Mouse (Mus musculus): ENCODE results near the gene Tbc1d22a. TPM values are rescaled to one million over a fixed set of nuclear protein-coding genes. Genes with fewer than 3 reads are reported as not detected.
"Not testable (repeated sequence)": the region's sequence is repeated elsewhere in the genome, so short reads cannot be mapped to it uniquely, and the experiment has no call there.

Gene Tbc1d22a
- polyA plus RNA-seq, 1 experiment from 2014 or later = 8.1 TPM

DNA sequence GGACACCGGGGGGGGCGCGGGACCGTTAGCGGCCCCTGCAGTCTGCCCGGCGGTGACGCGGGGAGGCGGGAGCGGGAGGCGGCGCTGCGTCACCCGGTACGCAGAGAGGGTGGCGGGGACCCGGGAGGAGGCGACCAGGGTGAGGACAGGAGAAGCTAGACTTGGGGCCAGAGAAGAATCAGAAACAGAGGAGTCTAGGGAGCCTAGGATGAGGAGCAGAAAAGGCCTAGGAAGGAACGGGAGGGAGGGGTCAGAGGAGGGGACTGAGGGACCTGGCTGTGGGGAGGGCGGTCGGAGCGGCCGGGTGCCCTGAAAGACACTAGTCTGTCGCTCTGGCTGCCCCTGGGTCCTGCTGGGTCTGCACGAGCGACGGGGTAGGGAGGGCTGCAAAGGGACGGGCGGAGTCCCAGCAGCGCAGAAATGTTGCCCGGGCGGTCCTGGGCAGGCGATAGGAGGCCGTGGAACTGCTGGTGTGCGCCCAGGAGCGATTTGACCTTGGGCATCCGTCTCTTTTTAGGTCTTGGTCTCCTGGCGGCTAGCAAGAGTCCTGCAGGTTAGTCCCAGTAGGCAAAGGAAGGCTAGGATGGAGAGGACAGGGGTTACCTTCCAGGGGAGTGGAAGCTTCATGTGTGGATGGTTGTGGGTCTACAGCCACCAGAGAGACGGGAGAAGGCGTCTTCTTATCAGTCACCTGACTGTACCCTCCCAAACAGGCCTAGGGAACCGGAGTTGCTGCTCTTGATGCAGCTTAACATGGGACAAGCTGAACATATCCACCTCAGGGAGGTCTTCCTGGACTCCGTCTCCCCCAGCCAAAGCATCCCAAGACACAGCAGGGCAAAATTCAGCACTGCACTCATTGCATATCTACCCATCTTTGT lies 28.3 kb upstream of the Tbc1d22a start, which contains the start of gene Cerk:
TSS of gene Cerk (minus strand) at position 453 of the 881 bp plus-strand sequence.
- H3K4me1 ChIP-seq (ENCODE audit: control insufficient read depth, insufficient read depth, low read length) = peaks cover 15% of the 10 kb centered on the region
- DNase-seq (ENCODE audit: low spot score, missing footprints) = peak; percentile 98
- H3K9me3 ChIP-seq (ENCODE audit: control insufficient read depth, low read length) = no peaks in the 10 kb centered on the region
- H3K4me3 ChIP-seq (ENCODE audit: low read depth, low read length) = peak within 1 kb of the TSS; percentile 82
- peak; percentile 64 for ATAC-seq (ENCODE audit: low FRiP score)
- 3% methylated on average over 43 of the region's 43 CpGs for WGBS
- peak within 1 kb of the TSS; percentile 97 for H3K9ac ChIP-seq (ENCODE audit: low read length)
- H3K36me3 ChIP-seq (ENCODE audit: control insufficient read depth, insufficient read depth, low read length) = no peaks in the 10 kb centered on the region
- peak within 1 kb of the TSS; percentile 57 for H3K27ac ChIP-seq (ENCODE audit: low read depth, low read length)
- 0 out of 2 replicates have a peak, but pooled peaks cover 2% of the 10 kb centered on the region for H3K27me3 ChIP-seq (ENCODE audit: control insufficient read depth, insufficient read depth, low read length)
- H3K4me2 ChIP-seq = peak within 1 kb of the TSS; percentile 66

DNA sequence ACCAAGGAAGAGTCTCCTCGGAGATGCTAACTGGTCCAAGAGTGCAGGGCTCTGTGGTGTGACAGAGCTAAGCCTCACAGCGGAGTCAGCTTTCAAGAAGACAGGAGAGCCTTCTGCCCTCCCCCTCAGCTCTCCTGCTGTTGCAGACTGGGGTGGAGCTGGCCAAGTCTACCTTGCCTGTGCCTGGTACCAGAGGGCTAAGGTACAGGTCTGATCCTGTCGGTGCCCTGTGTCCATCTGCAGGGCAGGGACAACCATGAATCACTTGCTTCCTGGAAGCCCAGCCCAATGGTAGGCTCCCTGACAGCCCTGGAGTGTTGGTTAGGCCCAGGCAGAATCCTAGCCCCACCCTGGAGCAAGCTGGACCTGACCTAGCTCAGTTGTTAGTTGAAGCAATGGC lies 27.6 kb upstream of the Tbc1d22a start:
- no peak overlapping the region for H3K27ac ChIP-seq (ENCODE audit: low read depth, low read length)
- no peaks in the 10 kb centered on the region for H3K36me3 ChIP-seq (ENCODE audit: control insufficient read depth, insufficient read depth, low read length)
- no peak overlapping the region for H3K4me3 ChIP-seq (ENCODE audit: low read depth, low read length)
- no peak overlapping the region for H3K4me2 ChIP-seq
- DNase-seq (ENCODE audit: low spot score, missing footprints) (no peak), ATAC-seq (ENCODE audit: low FRiP score) (no peak)
- no peaks in the 10 kb centered on the region for H3K9me3 ChIP-seq (ENCODE audit: control insufficient read depth, low read length)
- H3K9ac ChIP-seq (ENCODE audit: low read length) = no peak overlapping the region
- H3K4me1 ChIP-seq (ENCODE audit: control insufficient read depth, insufficient read depth, low read length) = peaks cover 15% of the 10 kb centered on the region
- 42% methylated on average over 3 of the region's 3 CpGs for WGBS
- H3K27me3 ChIP-seq (ENCODE audit: control insufficient read depth, insufficient read depth, low read length) = 0 out of 2 replicates have a peak, but pooled peaks cover 2% of the 10 kb centered on the region

DNA sequence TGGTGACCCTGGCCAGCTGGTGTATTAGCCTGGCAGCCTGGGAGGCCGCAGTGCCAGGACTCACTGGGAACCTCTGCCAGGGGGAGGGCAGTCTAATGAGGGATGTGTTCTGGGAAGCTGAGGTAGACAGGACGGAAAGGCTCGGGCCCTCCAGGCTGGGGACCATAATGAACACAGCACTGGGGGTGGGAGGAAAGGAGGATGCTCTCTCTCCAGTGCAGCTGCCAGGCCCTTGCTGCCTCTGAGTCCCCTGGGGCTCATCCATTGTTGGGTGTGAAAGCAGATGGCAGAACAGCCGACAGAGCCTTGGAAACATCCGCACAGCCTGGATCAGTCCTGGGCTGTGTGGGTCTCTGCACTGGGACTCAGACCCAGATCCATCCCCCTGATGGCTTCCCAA lies 26.1 kb upstream of the Tbc1d22a start:
- no peak overlapping the region for H3K9ac ChIP-seq (ENCODE audit: low read length)
- H3K9me3 ChIP-seq (ENCODE audit: control insufficient read depth, low read length) = no peaks in the 10 kb centered on the region
- H3K4me3 ChIP-seq (ENCODE audit: low read depth, low read length) = no peak overlapping the region
- H3K27me3 ChIP-seq (ENCODE audit: control insufficient read depth, insufficient read depth, low read length) = 0 out of 2 replicates have a peak, but pooled peaks cover 2% of the 10 kb centered on the region
- ATAC-seq (ENCODE audit: low FRiP score) (peak; percentile 36; the same call in 1 of the 2 replicates), DNase-seq (ENCODE audit: low spot score, missing footprints) (no peak)
- no peak overlapping the region for H3K27ac ChIP-seq (ENCODE audit: low read depth, low read length)
- no peaks in the 10 kb centered on the region for H3K36me3 ChIP-seq (ENCODE audit: control insufficient read depth, insufficient read depth, low read length)
- H3K4me2 ChIP-seq = no peak overlapping the region
- 31% methylated on average over 5 of the region's 5 CpGs for WGBS
- peaks cover 15% of the 10 kb centered on the region for H3K4me1 ChIP-seq (ENCODE audit: control insufficient read depth, insufficient read depth, low read length)

DNA sequence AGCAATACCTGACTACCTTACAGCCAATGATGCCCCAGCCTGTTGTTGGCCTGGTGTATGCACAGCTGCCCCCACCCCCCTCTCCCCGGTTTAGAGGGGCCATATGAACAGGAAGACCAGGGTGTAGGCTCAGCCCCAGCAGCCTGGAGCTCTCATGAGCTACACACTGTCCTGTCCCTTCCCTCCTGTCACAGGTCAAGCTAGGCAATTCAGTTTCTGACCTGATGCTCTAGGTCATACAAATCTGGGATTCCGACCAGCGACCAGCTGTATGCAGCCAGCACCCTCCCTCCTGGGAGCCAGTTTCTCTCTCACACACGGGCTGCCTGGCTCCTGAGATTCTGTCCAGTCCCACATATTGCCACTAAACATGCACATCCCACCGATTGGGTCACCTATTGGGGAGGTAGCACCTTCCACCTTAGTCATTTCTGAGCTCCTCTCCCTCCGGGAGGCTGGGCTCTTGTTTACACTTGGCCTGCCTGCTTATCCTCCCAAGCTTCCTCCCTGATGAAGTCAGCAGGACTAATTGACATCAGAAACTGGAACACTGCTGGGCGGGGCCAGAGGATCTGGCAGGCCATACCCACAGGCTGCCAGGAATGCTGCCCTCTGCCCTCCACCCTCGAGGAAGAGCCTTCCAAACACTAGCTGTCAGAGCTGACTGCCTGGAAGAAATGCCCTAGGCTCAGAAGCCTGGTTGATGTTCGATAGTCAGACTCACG lies 25.4 kb upstream of the Tbc1d22a start:
- Histone ChIP-seq H3K4me1 (ENCODE audit: control insufficient read depth, insufficient read depth, low read length) (peaks cover 15% of the 10 kb centered on the region), H3K9me3 (ENCODE audit: control insufficient read depth, low read length) (no peaks in the 10 kb centered on the region), H3K4me3 (ENCODE audit: low read depth, low read length) (no peak overlapping the region), H3K27me3 (ENCODE audit: control insufficient read depth, insufficient read depth, low read length) (0 out of 2 replicates have a peak, but pooled peaks cover 2% of the 10 kb centered on the region), H3K36me3 (ENCODE audit: control insufficient read depth, insufficient read depth, low read length) (no peaks in the 10 kb centered on the region), H3K27ac (ENCODE audit: low read depth, low read length) (no peak overlapping the region), H3K4me2 (no peak overlapping the region), H3K9ac (ENCODE audit: low read length) (no peak overlapping the region)
- DNase-seq (ENCODE audit: low spot score, missing footprints) (no peak), ATAC-seq (ENCODE audit: low FRiP score) (no peak)
- 46% methylated on average over 10 of the region's 10 CpGs for WGBS

- ATAC-seq (ENCODE audit: low FRiP score) (no peak), DNase-seq (ENCODE audit: low spot score, missing footprints) (no peak)
- H3K4me1 ChIP-seq (ENCODE audit: control insufficient read depth, insufficient read depth, low read length) = peaks cover 8% of the 10 kb centered on the region; the same call in 1 of the 2 replicates
- H3K9ac ChIP-seq (ENCODE audit: low read length) = no peak overlapping the region
- no peaks in the 10 kb centered on the region for H3K9me3 ChIP-seq (ENCODE audit: control insufficient read depth, low read length)
- no peak overlapping the region for H3K4me3 ChIP-seq (ENCODE audit: low read depth, low read length)
- 0 out of 2 replicates have a peak, but pooled peaks cover 2% of the 10 kb centered on the region for H3K27me3 ChIP-seq (ENCODE audit: control insufficient read depth, insufficient read depth, low read length)
- no peak overlapping the region for H3K4me2 ChIP-seq
- WGBS = 81% methylated on average over 3 of the region's 3 CpGs
- no peak overlapping the region for H3K27ac ChIP-seq (ENCODE audit: low read depth, low read length)
- no peaks in the 10 kb centered on the region for H3K36me3 ChIP-seq (ENCODE audit: control insufficient read depth, insufficient read depth, low read length)
These were observed 23.9 kb upstream of the Tbc1d22a start for GRCm38 (mm10) chr15:86190387-86190786.

GRCm38 (mm10) chr15:86191505-86191904 lies 22.8 kb upstream of the Tbc1d22a start:
- 66% methylated on average over 1 of the region's 1 CpGs for WGBS
- no peak overlapping the region for H3K4me3 ChIP-seq (ENCODE audit: low read depth, low read length)
- H3K9me3 ChIP-seq (ENCODE audit: control insufficient read depth, low read length) = no peaks in the 10 kb centered on the region
- H3K36me3 ChIP-seq (ENCODE audit: control insufficient read depth, insufficient read depth, low read length) = no peaks in the 10 kb centered on the region
- no peak overlapping the region for H3K9ac ChIP-seq (ENCODE audit: low read length)
- no peak overlapping the region for H3K27ac ChIP-seq (ENCODE audit: low read depth, low read length)
- DNase-seq (ENCODE audit: low spot score, missing footprints) (no peak), ATAC-seq (ENCODE audit: low FRiP score) (no peak)
- H3K27me3 ChIP-seq (ENCODE audit: control insufficient read depth, insufficient read depth, low read length) = no peaks in the 10 kb centered on the region
- H3K4me1 ChIP-seq (ENCODE audit: control insufficient read depth, insufficient read depth, low read length) = peaks cover 6% of the 10 kb centered on the region; the same call in 1 of the 2 replicates
- H3K4me2 ChIP-seq = no peak overlapping the region

DNA sequence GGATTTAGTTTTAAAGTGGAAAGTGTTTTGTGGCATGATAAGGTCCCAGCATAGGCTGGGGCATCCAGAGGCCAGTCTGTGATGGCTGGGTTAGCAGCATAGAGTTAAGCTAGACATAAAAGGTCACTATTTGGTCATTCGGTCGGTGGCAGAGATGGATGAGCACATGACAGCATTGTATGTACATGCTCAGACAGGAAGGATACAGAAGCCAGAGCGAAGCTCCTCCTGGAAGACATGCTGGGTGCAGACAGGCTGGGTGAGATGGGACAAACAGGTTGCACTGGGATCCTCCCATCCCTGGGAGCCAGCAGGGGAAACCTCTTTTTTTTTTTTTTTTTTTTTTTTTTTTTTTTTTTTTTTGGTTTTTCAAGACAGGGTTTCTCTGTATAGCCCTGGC lies 22.3 kb upstream of the Tbc1d22a start:
- no peak for ATAC-seq (ENCODE audit: low FRiP score)
- Histone ChIP-seq H3K36me3 (ENCODE audit: control insufficient read depth, insufficient read depth, low read length) (no peaks in the 10 kb centered on the region), H3K4me3 (ENCODE audit: low read depth, low read length) (no peak overlapping the region), H3K4me2 (no peak overlapping the region), H3K27me3 (ENCODE audit: control insufficient read depth, insufficient read depth, low read length) (no peaks in the 10 kb centered on the region), H3K9me3 (ENCODE audit: control insufficient read depth, low read length) (no peaks in the 10 kb centered on the region), H3K27ac (ENCODE audit: low read depth, low read length) (no peak overlapping the region), H3K9ac (ENCODE audit: low read length) (no peak overlapping the region), H3K4me1 (ENCODE audit: control insufficient read depth, insufficient read depth, low read length) (peaks cover 6% of the 10 kb centered on the region; the same call in 1 of the 2 replicates)
- DNase-seq (ENCODE audit: low spot score, missing footprints) = no peak
- WGBS = 84% methylated on average over 3 of the region's 3 CpGs

- DNase-seq (ENCODE audit: low spot score, missing footprints); H3K27me3 ChIP-seq (ENCODE audit: control insufficient read depth, insufficient read depth, low read length); H3K4me1 ChIP-seq (ENCODE audit: control insufficient read depth, insufficient read depth, low read length); H3K4me2 ChIP-seq; H3K4me3 ChIP-seq (ENCODE audit: low read depth, low read length); H3K36me3 ChIP-seq (ENCODE audit: control insufficient read depth, insufficient read depth, low read length); H3K9ac ChIP-seq (ENCODE audit: low read length); H3K9me3 ChIP-seq (ENCODE audit: control insufficient read depth, low read length); H3K27ac ChIP-seq (ENCODE audit: low read depth, low read length): not testable (repeated sequence)
- WGBS = 78% methylated on average over 55 of the region's 55 CpGs
- ATAC-seq (ENCODE audit: low FRiP score) = peak; percentile 91
These were observed 19.4 kb upstream of the Tbc1d22a start for GRCm38 (mm10) chr15:86194676-86195453.

Data from midbrain, embryonic 11.5 days (tissue).